Mouse (Mus musculus): ENCODE results near the gene Tgif2lx1.
"Not testable (repeated sequence)": the region's sequence is repeated elsewhere in the genome, so short reads cannot be mapped to it uniquely, and the experiment has no call there.

Tgif2lx1 gene

GRCm38 (mm10) chrX:118480637-118481036 is at the start of gene Tgif2lx1:
Gene Tgif2lx1, minus strand, starts transcription at chrX:118480737.
- not testable (repeated sequence) for DNase-seq (ENCODE audit: extremely low read depth, insufficient read length, low spot score)

All from 3134 (cell line).